Mouse (Mus musculus) heart, postnatal 25 days (tissue): ENCODE data around the gene Piezo1. TPM values are rescaled to one million over a fixed set of nuclear protein-coding genes. Genes with fewer than 3 reads are reported as not detected.

Experiments used
- DNase-seq: peaks from one replicate; pipeline ENCODE4 v3.0.0; 2022; ENCODE audit warnings: low spot score
- intact Hi-C: fragments of 180-260 bp; cut with DNase I; formaldehyde crosslinking; loops from one replicate; pipeline ENCODE4 v1.15.1; 2025
- total RNA-seq, 2 experiments: library from RNA; stranded (reverse); gene quantifications; 2 replicates each; pipeline ENCODE4 v1.2.3; 2021

Gene Piezo1
- total RNA-seq, 2 experiments from 2014 or later: 17.2 to 19.1 TPM

GRCm38 (mm10) chr8:122462510-122462909, 88.6 kb downstream of the Piezo1 start:
- DNase-seq: no peak
- intact Hi-C loops: no loop called here

GRCm38 (mm10) chr8:122461473-122462148, 89.5 kb downstream of the Piezo1 start:
- DNase-seq: no peak
- intact Hi-C loops: no loop called here

DNA sequence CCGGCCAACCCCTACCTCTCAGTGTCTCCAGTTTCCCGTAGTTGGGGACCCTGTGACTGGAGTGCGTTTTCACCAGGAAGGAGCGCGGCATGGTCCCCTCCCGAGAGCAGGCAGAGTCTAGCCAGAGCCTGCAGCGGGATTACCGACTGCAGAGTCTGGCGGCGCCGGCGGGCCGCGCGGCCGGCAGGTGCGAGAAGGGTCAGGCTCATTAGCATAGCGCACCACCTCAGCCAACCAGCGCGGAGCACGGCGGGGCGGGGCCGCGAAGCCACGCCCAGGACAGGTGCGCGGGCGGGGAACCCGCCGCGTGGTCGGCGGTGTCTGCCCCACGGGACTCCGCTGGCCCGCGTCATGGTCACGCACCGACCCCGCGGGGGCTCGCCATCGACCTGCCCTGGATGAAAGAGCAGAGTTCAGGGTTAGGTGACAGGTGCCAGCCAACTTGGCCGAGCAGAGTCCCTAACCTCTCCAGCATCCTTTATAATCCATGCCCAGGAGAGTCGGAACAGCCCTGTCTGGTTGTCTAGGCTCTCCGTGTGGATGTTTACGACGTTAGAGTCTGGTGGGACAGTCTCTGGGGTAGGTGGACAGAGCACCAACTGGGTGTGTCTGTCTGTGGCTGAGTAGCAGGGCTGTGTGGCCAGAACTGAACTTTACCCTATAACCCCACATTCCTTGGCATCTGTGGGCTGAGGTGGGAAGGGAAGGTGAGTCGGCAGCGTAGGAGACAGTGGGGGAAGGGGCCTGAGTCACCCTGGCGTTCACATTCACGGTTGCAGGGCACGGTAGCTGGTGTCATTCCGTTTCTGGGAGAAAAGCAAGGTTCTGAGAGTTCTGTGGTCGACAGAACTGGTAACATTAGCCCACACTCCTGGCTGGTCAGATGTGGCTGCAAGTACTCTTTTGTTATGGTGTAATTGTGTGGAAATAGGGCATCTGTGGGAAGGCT, 90.3 kb downstream of the Piezo1 start, which contains the start of gene Snai3:
TSS of gene Snai3 (minus strand) at position 210 of the 949 bp plus-strand sequence.
- no peak for DNase-seq
- intact Hi-C loops: no loop called here

- no peak for DNase-seq
- intact Hi-C loops: no loop called here
These were observed 91.1 kb downstream of the Piezo1 start for GRCm38 (mm10) chr8:122459990-122460389.

- intact Hi-C loops: no loop called here
- no peak for DNase-seq
These were observed 91.8 kb downstream of the Piezo1 start for GRCm38 (mm10) chr8:122459218-122459900.

DNA sequence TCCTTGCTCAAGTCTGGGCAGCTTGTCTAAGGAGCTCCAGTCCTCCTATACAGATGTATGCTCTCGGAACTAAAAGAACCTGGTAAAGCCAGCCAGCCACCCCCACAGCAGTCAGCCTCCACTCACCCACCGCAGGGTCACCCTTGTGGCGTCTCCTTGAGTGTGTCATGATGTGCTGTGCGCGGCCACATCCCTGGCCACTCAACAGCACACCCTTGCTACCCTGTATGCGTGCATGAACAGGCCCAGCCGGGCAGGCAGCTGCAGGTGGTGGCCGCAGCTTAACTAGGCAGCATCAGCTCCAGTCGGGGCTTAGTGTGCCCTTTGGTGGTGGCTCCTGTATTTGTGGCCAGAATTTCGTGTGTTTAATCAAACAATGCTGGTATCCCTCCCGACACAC, 94.0 kb downstream of the Piezo1 start:
- DNase-seq: no peak
- intact Hi-C loops: no loop called here

DNA sequence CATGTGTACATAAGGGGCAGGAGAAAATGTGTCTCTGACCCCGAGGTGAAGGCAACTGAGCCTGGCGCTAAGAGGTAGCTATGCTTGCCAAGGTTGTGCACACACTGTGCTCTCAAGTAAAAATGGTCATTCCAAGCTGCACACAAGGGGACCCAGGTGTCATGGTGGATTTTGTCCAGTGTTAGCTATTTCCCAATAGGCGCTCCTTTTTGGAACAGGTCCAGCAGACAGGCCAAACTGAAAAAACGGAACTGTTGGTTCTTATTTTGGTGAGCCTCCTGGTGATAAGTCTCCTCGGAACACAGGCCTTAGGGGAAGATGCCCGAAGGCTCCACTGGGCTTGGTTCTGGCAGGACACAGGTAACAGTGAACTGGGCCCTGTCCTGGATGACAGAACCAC, 96.7 kb downstream of the Piezo1 start:
- no peak for DNase-seq
- intact Hi-C loops: no loop called here

- intact Hi-C loops: no loop called here
- no peak for DNase-seq
These were observed 99.0 kb downstream of the Piezo1 start for GRCm38 (mm10) chr8:122452154-122452553.

DNA sequence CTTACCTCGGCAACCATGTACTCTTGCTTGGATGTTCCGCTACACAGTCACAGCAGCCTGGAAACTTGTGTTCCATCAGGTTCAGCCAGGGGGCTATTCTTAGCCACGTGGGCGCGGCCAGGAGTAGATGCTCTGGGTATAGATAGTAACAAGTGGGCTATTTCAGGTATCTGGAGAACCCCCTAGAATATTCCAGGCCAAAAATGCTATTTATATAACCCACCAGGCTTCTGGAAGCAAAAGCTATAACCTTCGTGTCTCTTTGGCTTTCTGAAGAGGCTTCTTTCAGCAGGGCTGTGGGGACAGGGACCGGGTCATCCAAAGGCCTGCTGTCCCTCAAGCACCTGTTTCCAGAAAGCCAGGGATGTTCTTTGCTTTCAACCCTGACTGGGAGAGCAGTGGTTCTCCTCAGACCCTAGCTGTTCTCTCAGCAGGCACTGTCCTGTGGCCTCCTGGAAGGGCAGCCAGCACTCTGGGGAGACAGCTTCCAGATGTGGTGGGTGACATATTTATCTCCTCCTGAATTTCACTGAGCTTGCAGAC, 99.9 kb downstream of the Piezo1 start:
- DNase-seq: no peak
- intact Hi-C loops: no loop called here

GRCm38 (mm10) chr8:122445203-122445602, 105.9 kb downstream of the Piezo1 start:
- DNase-seq: no peak
- intact Hi-C loops: loop anchor here (2.0 kb wide), 1 partner anchor 30 kb away; no protein-coding TSS in a partner anchor

- intact Hi-C loops: loop anchor here (2.0 to 5.0 kb wide), 2 partner anchors 31 to 167 kb away; no protein-coding TSS in a partner anchor
These were observed 106.9 kb downstream of the Piezo1 start for GRCm38 (mm10) chr8:122444058-122444748.

DNA sequence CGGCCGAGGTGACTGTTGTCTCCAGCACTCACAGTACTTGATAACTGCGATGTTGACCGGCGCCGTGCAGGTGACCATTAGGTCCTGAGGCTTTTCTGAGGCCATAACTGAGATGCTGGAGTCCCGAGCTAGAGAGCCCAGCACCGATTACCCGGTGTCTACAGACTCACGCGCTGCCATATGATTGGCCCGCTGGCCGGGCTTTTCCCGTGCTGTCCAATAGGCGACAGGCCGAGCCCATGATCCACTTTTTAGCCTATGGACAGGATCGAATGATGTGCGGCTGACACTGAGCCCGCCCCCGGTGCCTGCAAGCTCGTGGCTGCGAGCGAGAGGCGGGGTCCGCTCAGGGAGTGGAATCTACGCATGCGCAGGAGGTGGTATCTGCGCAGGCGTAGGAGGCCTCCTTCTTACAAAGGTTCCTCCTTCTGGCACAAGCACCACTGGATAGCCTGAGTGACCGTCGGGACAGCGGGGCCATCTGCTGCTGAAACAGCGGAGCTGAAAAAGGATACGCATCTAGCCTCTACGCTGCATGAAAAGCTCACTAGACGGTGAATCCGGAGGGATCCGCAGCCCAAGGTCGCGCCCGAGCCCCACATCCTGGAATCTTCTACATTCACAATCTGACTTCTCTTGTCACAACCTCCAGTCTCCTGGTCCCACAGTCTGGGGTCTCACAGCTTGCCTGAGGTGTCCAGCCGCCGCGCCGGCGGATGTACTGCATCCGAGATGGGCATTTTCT, 107.7 kb downstream of the Piezo1 start, which contains the start of gene Mvd:
TSS of gene Mvd (minus strand) at position 161 of the 745 bp plus-strand sequence.
- intact Hi-C loops: loop anchor here (2.0 to 5.0 kb wide), 2 partner anchors 31 to 166 kb away; no protein-coding TSS in a partner anchor
- DNase-seq: peak; percentile 100

More at GRCm38 (mm10) chr8:122444058-122444748, 106.9 kb downstream of the Piezo1 start:
- DNase-seq: peak; percentile 72

- intact Hi-C loops: loop anchor here (5.0 kb wide), 1 partner anchor 165 kb away; no protein-coding TSS in a partner anchor
- DNase-seq: no peak
These were observed 108.3 kb downstream of the Piezo1 start for GRCm38 (mm10) chr8:122442781-122443180.

- DNase-seq: no peak
- intact Hi-C loops: loop anchor here (5.0 kb wide), 1 partner anchor 165 kb away; no protein-coding TSS in a partner anchor
These were observed 108.8 kb downstream of the Piezo1 start for GRCm38 (mm10) chr8:122442356-122442755.

DNA sequence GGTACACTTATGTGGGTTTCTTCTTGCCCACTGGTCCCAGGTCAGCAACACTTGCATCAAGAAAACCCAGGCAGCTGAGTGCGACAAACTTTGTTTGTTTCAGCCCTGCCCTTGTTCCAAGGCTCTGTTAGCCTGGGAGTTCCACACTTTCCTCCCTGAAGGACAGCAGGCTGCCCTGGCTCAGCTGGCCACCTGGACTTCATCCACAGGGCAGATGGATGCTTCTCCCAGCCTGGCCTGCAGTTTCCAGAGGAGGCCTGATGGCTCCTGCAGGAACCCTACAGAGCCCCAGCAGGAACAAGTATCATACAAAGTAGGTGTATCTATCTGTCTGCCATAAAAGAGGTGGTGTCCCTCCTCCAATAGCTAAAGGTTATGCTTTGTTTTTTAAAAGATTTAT, 109.8 kb downstream of the Piezo1 start:
- intact Hi-C loops: loop anchor here (5.0 kb wide), 1 partner anchor 164 kb away; no protein-coding TSS in a partner anchor
- no peak for DNase-seq

DNA sequence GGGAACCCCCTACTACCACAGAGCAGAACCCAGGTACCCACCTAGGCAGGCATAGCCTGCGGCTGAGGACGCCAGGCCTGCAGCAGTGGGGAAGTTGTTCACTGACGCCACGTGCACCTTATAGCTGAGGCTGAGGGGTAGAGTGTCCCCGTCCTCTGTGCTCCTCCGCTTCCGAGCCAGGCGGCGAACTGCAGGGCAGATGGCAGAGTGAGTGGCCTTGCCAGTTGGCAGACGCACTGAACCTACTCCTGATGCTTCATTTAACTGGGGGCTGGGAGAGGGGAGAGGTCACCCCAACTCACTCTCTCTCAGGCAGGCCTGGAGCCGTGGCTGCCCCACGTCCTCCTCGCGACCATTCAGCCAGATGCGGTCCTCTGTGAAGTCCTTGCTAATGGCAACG, 111.8 kb downstream of the Piezo1 start:
- intact Hi-C loops: no loop called here
- no peak for DNase-seq

GRCm38 (mm10) chr8:122437708-122438331, 113.3 kb downstream of the Piezo1 start:
- intact Hi-C loops: no loop called here
- no peak for DNase-seq

DNA sequence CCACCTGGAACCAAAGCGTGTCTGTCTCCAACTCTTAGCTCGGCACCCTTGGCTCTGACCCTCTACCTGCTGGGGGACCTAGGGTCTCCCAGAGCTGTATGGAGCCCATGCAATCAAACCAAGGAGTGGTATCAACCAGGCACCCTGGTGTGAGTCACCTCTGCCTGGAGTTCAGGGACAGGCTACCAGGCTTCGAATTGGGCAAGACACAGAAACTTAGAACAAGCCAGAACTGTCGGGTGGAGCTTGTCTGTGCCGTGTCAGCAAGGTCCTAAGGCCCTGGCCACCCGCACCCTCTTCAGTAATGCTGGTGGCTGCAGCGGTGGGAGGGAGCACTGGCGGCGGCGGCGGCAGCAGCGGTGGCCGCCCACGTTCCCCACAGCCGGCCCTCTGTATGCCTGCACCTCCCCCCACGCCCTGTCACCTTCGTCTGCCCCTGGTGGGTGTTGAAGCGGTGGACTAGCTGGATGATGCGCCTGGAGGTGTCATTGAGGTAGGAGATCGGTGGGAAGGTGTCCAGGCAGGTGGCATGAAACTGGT, 114.5 kb downstream of the Piezo1 start:
- intact Hi-C loops: no loop called here
- no peak for DNase-seq
